Mouse (Mus musculus) stomach, postnatal 0 days (tissue): ENCODE data around the gene Timm22.

Experiments
- CTCF ChIP-seq: IDR thresholded peaks from 2 replicates; pipeline ENCODE4 v1.5.1; 2016; ENCODE audit warnings: antibody characterized with exemption, low read depth, mild to moderate bottlenecking, moderate library complexity
- EP300 ChIP-seq: optimal IDR thresholded peaks from 2 replicates; pipeline ENCODE3; 2016; ENCODE audit warnings: antibody characterized with exemption

- TF ChIP-seq CTCF (no peak), EP300 (no peak)
These were observed 1.0 kb upstream of the Timm22 start for GRCm38 (mm10) chr11:76405626-76406264.
